Mouse (Mus musculus) gastrocnemius, postnatal 10 days (tissue): ENCODE results near the gene Dgka. TPM values are rescaled to one million over a fixed set of nuclear protein-coding genes. Genes with fewer than 3 reads are reported as not detected.

Experiments used
- total RNA-seq, 2 experiments: library from RNA; stranded (reverse); gene quantifications; 2 replicates each; pipeline ENCODE4 v1.2.3; 2021

Dgka gene
- total RNA-seq, 2 experiments from 2014 or later, result 7.1 to 8.8 TPM

Other genes starting within 250 kb of the Dgka start
- 100 to 1,000 TPM in 1 of 2 experiments, 10 to 100 TPM in 1; 68.8 to 101 TPM for gene Myl6b, start 246.2 kb downstream of the Dgka start, total RNA-seq
- 10 to 100 TPM; 22.5 to 30.4 TPM for gene Esyt1, start 219.0 kb downstream of the Dgka start, total RNA-seq
- gene Zc3h10, start 197.1 kb downstream of the Dgka start, total RNA-seq, result 1 to 10 TPM; 5.2 to 6.3 TPM
- 1,000 to 10,000 TPM; 1,962 to 2,082 TPM for gene Rpl41, start 195.6 kb downstream of the Dgka start, total RNA-seq
- 10 to 100 TPM; 65.8 to 72.9 TPM for gene Pa2g4, start 178.9 kb downstream of the Dgka start, total RNA-seq
- 1 to 10 TPM; 7.7 to 9.0 TPM for gene Erbb3, start 155.2 kb downstream of the Dgka start, total RNA-seq
- gene Rps26, start 118.1 kb downstream of the Dgka start, total RNA-seq, result 100 to 1,000 TPM; 637 to 651 TPM
- gene Ikzf4, start 98.9 kb downstream of the Dgka start, total RNA-seq, result under 1 TPM; 0.54 to 0.63 TPM
- 10 to 100 TPM in 1 of 2 experiments, 1 to 10 TPM in 1; 9.3 to 11.0 TPM for gene Suox, start 70.8 kb downstream of the Dgka start, total RNA-seq
- 10 to 100 TPM; 82.7 to 83.2 TPM for gene Rab5b, start 48.6 kb downstream of the Dgka start, total RNA-seq
- 1 to 10 TPM; 2.1 to 2.4 TPM for gene Pmel, start 40.7 kb downstream of the Dgka start, total RNA-seq
- 10 to 100 TPM; 14.0 to 18.8 TPM for gene Cdk2, start 39.8 kb downstream of the Dgka start, total RNA-seq
- gene Pym1, start 3.0 kb upstream of the Dgka start, total RNA-seq, result 10 to 100 TPM; 13.7 to 14.9 TPM
- gene Mmp19, start 46.1 kb upstream of the Dgka start, total RNA-seq, result 1 to 10 TPM; 2.8 to 3.8 TPM
- gene Dnajc14, start 59.2 kb upstream of the Dgka start, total RNA-seq, result 10 to 100 TPM; 28.9 to 34.6 TPM
- gene Tmem198b, start 59.5 kb upstream of the Dgka start, total RNA-seq, result 10 to 100 TPM in 1 of 2 experiments, 1 to 10 TPM in 1; 7.4 to 10.8 TPM
- 10 to 100 TPM; 45.3 to 45.4 TPM for gene Sarnp, start 72.5 kb upstream of the Dgka start, total RNA-seq
- gene Ormdl2, start 76.8 kb upstream of the Dgka start, total RNA-seq, result 1 to 10 TPM; 7.5 to 8.8 TPM
- 1 to 10 TPM; 8.2 to 9.5 TPM for gene Gdf11, start 146.9 kb upstream of the Dgka start, total RNA-seq
- 100 to 1,000 TPM; 198 to 258 TPM for gene Cd63, start 156.1 kb upstream of the Dgka start, total RNA-seq
- 10 to 100 TPM in 1 of 2 experiments, 1 to 10 TPM in 1; 8.2 to 12.5 TPM for gene Rdh5, start 178.0 kb upstream of the Dgka start, total RNA-seq
- gene Bloc1s1, start 179.2 kb upstream of the Dgka start, total RNA-seq, result 100 to 1,000 TPM; 201 to 210 TPM
- gene Itga7, start 189.0 kb upstream of the Dgka start, total RNA-seq, result 100 to 1,000 TPM; 125 to 127 TPM
- under 1 TPM in 1 of 2 experiments, not detected in 1; 0.19 TPM for gene Mettl7b, start 216.1 kb upstream of the Dgka start, total RNA-seq
- not detected for gene Olfr9, start 244.6 kb upstream of the Dgka start, total RNA-seq